Mouse (Mus musculus) kidney, postnatal 10 days (tissue): ENCODE results near the gene Sh3kbp1.

Source experiments
- DNase-seq: peaks from one replicate; pipeline ENCODE4 v3.0.0; 2021; ENCODE audit warnings: mixed read lengths

Sh3kbp1 gene

GRCm38 (mm10) chrX:159932027-159932426 lies 305.0 kb downstream of the Sh3kbp1 start:
- no peak for DNase-seq

- DNase-seq, result no peak
Observed at GRCm38 (mm10) chrX:159942569-159942968, 315.5 kb downstream of the Sh3kbp1 start.

- no peak for DNase-seq
Observed at GRCm38 (mm10) chrX:159943586-159943985, 316.5 kb downstream of the Sh3kbp1 start.

DNA sequence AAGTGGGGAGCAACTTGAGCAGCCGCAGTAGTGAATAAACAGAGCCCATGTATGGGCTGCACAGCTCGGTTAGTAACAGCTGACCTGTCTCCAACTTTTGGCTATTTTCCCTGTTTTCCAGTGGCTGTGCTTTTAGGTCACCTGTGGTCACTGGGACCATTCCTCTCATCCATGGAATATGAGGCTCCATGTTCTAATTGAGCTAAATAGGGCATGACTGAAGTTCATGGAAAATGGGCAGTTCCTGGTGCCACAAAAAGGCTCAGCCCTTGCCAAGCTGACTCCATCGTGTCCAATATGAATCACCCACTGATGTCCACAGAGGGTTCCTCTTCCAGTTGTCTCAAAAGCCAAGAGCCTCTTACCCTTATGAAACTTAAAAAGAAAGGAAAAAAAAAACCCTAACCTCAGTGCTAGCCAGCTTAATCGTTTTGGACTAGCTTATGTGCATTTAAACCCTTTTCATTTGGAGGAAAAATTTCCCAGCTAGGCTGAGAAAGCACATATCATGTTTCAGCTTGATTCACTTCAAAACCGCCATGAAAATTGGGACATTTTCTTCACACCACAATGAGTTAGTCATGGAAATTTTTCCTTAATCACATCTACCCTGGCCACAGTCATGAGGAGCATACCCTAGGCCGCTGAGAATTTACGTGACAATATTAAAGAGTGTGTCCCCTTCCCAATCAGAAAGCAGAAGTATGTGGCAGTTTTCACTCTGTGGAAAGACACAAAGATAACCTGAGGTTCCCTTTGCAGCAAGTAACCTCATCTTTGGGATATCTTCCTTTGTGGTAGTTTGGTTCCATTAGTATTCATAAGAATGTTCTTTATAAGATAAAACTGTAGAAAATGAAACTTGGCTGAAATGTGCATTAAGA lies 326.7 kb downstream of the Sh3kbp1 start:
- no peak for DNase-seq

DNA sequence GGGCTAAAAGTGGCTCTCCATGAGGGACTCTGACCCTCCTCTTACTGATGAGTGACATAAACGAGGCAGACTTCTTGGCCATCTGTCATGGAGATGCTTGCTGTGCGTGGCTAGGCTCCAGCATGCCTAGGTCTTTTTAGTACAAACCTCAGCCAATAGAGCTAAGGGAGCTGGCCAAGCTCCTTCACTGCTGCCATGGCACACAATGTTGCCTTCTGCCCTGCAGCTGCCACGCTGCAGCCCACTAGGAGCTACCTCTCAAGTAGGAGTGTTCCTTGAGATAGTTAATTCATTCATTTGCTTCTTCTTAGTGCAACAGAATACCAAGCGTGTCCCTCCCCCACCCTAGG lies 327.3 kb downstream of the Sh3kbp1 start:
- DNase-seq, result no peak

DNA sequence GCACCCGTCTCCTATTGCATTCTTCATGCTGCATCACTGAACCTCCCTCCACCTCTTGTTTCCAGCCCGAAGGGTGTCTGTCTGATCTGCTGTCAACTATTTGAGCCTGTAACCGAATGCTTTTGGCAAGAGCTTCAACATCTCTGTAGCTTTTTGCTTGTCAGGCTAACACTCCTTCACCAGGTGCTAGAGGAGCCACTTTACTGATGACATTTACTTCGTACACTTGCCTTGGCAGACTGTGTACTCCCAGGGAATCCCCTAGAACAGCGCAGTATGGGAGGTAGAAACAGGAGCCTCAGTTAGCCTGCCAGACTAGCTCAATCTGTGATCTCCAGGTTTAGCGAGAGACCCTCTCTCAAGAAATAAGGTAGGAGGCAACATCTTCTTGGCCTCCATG lies 328.4 kb downstream of the Sh3kbp1 start:
- no peak for DNase-seq

DNA sequence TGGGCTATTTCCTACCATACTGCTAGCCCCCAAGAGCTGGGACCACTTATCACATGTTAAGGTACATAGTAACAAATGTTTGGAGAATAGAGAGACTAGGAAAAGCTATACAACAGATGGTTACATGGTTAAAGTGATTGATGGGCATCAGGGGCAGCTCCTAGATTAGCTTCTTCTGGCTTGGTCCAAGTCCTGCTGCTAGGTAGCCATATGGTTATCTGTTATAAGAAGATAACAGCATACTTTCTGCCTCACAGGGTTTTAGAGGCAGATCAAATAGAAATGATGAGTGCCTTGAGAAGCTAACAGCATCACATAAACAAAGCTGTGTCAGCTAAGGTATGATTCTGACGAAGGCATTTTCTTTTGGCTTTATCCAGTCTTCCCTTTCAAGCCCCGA lies 334.3 kb downstream of the Sh3kbp1 start:
- no peak for DNase-seq

- peak; percentile 68 for DNase-seq
Observed at GRCm38 (mm10) chrX:159963273-159963672, 336.2 kb downstream of the Sh3kbp1 start.

- no peak for DNase-seq
Observed at GRCm38 (mm10) chrX:159963925-159964324, 336.9 kb downstream of the Sh3kbp1 start.

DNA sequence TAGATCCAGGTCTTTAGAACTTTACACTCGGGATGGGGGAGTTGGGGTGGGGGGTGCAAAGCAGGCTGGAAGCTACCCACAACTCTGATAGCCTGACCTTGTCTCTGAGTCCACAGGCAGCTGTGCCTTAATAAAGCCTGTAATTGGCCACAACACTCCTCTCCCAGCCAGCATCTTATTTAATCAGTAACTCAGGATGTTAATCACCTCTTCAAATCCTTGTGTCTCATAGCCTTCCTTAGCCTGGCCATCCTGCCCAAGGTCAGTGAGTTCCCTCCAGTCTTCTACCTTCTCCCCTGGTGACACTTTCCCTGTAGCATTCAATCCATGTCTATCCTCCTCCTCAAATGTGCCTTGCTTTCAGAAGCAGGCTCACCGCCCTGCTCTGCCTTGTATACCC lies 342.0 kb downstream of the Sh3kbp1 start:
- DNase-seq, result no peak

DNA sequence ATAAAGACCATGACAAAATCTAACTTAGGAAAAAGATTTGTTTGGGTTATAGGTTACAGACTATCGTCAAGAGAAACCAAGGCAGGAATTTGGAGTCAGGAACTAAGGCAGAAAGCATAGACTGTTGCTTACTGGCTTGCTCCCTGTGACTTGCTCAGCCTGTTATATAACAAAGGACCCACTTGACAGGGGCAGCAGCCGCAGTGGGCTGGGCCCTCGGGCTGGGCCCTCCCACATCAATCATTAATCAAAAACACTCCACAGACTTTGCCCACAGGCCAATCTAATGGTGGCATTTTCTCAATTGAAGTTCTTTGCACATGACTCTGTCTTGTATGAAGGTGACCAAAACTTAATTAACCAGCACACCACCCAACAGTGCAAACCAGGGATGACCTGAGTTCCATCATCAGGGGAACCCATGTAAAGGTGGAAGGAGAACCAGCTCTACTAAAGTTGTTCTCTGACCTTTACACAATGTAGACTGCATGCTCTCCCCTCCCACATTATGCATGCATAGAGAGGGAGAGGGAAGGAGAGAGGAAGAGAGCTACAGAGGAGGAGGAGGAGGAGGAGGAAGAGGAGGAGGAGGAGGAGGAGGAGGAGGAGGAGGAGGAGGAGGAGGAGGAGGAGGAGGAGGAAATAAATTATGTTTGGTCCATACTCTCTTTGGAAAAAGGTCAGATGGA lies 344.2 kb downstream of the Sh3kbp1 start:
- peak; percentile 15 for DNase-seq

GRCm38 (mm10) chrX:159973730-159974129 lies 346.7 kb downstream of the Sh3kbp1 start:
- DNase-seq, result peak; percentile 39

GRCm38 (mm10) chrX:159976243-159976642 lies 349.2 kb downstream of the Sh3kbp1 start:
- no peak for DNase-seq

DNA sequence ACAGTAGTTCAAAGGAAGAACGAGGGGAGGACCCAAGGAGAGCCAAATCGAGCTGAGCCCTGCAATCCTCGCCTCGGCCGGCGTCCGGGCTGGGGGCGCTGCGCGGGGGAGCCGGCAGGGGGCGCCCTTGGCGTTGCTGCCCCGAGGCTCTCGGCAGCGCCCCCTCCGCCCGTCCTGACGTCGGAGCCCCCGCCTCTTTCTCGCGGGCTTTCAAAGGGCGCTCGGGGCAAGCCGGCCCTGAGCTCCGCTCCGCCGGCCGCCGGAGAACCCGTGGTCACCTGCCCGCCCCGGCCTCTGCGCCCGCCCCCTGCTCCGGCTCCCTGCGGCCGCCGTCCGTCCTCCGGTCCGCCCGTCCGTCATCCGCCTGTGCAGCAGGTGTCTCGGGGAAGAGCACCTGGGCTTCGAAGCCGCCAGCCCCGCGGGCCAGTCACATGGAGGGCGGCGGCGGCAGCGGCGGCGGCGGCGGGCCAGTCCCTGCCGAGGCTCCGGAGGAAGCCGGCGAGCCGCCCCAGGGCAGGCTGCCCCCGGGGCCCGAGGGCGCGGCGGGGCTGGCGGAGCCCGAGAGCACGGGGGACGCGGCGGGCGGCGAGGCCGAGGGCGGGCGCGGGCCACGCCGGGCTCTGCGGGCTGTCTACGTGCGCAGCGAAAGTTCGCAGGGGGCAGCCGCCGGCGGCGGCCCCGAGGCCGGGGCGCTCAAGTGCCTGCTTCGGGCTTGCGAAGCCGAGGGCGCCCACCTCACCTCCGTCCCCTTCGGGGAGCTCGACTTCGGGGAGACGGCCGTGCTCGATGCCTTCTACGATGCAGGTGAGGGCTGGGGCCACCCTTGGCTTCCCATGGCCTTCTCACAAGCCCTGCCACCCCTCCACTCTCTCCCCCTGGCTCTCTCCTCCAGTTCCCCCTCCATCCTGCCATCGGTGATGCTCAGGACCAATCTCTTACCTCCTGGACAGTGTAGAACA lies 361.2 kb downstream of the Sh3kbp1 start, which contains the start of gene Map3k15:
Gene Map3k15, plus strand, starts transcription at position 432 of the 959 bp plus-strand sequence.
- peak; percentile 81 for DNase-seq

DNA sequence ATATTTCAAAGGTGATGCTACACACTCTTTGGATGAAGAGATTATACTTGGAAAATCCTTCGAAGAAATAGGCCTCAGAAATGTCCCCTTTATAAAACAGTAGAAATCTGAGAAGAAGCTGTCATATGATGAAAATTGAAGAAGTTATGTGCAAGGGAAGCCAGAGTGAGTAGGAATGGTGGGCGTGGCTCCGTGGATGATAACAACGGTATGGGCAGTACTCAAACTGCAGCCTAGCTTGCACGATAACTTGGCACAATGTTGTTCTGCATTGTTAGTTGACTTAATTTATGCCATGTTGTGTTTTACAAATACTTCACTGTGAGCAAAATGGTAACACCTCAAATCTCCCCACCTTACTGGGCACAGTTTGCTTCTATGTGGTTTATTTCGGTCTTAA lies 368.7 kb downstream of the Sh3kbp1 start:
- DNase-seq, result no peak
